Mouse (Mus musculus) CD4-positive, CD25-positive, alpha-beta regulatory T cell, adult 4 months (primary cell): ENCODE data around the gene Ankrd31. TPM values are rescaled to one million over a fixed set of nuclear protein-coding genes. Genes with fewer than 3 reads are reported as not detected.
"Not testable (repeated sequence)": the region's sequence is repeated elsewhere in the genome, so short reads cannot be mapped to it uniquely, and the experiment has no call there.

Source experiments
- ATAC-seq: one replicate; pipeline ENCODE4 v1.8.0; 2017
- polyA plus RNA-seq, 2 experiments: library from polyadenylated mRNA; unstranded; fragments of 100-300 nt; shearing (Covaris generic); gene quantifications; one replicate each; pipeline ENCODE4 v1.2.1; 2017

The Ankrd31 gene
- not detected for polyA plus RNA-seq

- ATAC-seq: no peak
These were observed at the start of gene Ankrd31 for GRCm38 (mm10) chr13:96748109-96748845. Gene Ankrd31, plus strand, starts transcription at chr13:96748272.

- ATAC-seq: no peak
These were observed 45.3 kb upstream of the Ankrd31 start for GRCm38 (mm10) chr13:96702567-96703278.

GRCm38 (mm10) chr13:96709269-96710233 is 38.5 kb upstream of the Ankrd31 start:
- ATAC-seq: no peak

- ATAC-seq: no peak
These were observed 31.8 kb upstream of the Ankrd31 start for GRCm38 (mm10) chr13:96716311-96716710.

GRCm38 (mm10) chr13:96717821-96718220 is 30.3 kb upstream of the Ankrd31 start:
- ATAC-seq: no peak

- no peak for ATAC-seq
These were observed 28.1 kb upstream of the Ankrd31 start for GRCm38 (mm10) chr13:96720003-96720402.

- no peak for ATAC-seq
These were observed 19.8 kb upstream of the Ankrd31 start for GRCm38 (mm10) chr13:96728289-96728688.

GRCm38 (mm10) chr13:96729146-96729545 is 18.9 kb upstream of the Ankrd31 start:
- ATAC-seq: no peak

- ATAC-seq: no peak
These were observed 18.0 kb upstream of the Ankrd31 start for GRCm38 (mm10) chr13:96730116-96730515.

GRCm38 (mm10) chr13:96735175-96735574 is 12.9 kb upstream of the Ankrd31 start:
- ATAC-seq: no peak

GRCm38 (mm10) chr13:96740159-96740558 is 7.9 kb upstream of the Ankrd31 start:
- no peak for ATAC-seq

- ATAC-seq: no peak
These were observed 5.2 kb upstream of the Ankrd31 start for GRCm38 (mm10) chr13:96742871-96743270.

GRCm38 (mm10) chr13:96746055-96746454 is 2.0 kb upstream of the Ankrd31 start:
- no peak for ATAC-seq

- no peak for ATAC-seq
These were observed 1.8 kb downstream of the Ankrd31 start for GRCm38 (mm10) chr13:96749859-96750258.

- no peak for ATAC-seq
These were observed 12.8 kb downstream of the Ankrd31 start for GRCm38 (mm10) chr13:96760848-96761247.

- ATAC-seq: not testable (repeated sequence)
These were observed 38.0 kb downstream of the Ankrd31 start for GRCm38 (mm10) chr13:96786071-96786470.

GRCm38 (mm10) chr13:96793451-96793850 is 45.4 kb downstream of the Ankrd31 start:
- no peak for ATAC-seq

GRCm38 (mm10) chr13:96795301-96795700 is 47.2 kb downstream of the Ankrd31 start:
- no peak for ATAC-seq

GRCm38 (mm10) chr13:96797500-96797899 is 49.4 kb downstream of the Ankrd31 start:
- no peak for ATAC-seq

- peak; percentile 63 for ATAC-seq
These were observed 101.7 kb downstream of the Ankrd31 start for GRCm38 (mm10) chr13:96849752-96850151.

GRCm38 (mm10) chr13:96852133-96852532 is 104.1 kb downstream of the Ankrd31 start:
- ATAC-seq: no peak

- ATAC-seq: no peak
These were observed 105.2 kb downstream of the Ankrd31 start for GRCm38 (mm10) chr13:96853256-96853655.

- ATAC-seq: peak; percentile 47
These were observed 107.1 kb downstream of the Ankrd31 start for GRCm38 (mm10) chr13:96855191-96855590.
